Mouse (Mus musculus) urinary bladder, postnatal 4 days (tissue): ENCODE results near the gene Klrk1.
"Not testable (repeated sequence)": the region's sequence is repeated elsewhere in the genome, so short reads cannot be mapped to it uniquely, and the experiment has no call there.

Experiments
- DNase-seq, 2 experiments: peaks; one replicate each; pipeline ENCODE4 v3.0.0; 2021 to 2022; ENCODE audit warnings: low spot score in 2 of 2

The Klrk1 gene

GRCm38 (mm10) chr6:129623735-129624134 is at the start of gene Klrk1:
Gene Klrk1 (minus strand): TSS chr6:129623864.
- no peak for DNase-seq

- DNase-seq: not testable (repeated sequence)
Observed at GRCm38 (mm10) chr6:129661301-129661700, 37.6 kb upstream of the Klrk1 start.

GRCm38 (mm10) chr6:129660589-129660988 is 36.9 kb upstream of the Klrk1 start, which contains the start of gene Klrc2:
Gene Klrc2 (minus strand): TSS chr6:129660689.
- not testable (repeated sequence) for DNase-seq

- DNase-seq: not testable (repeated sequence)
Observed at GRCm38 (mm10) chr6:129644054-129644453, 20.4 kb upstream of the Klrk1 start.

- not testable (repeated sequence) for DNase-seq
Observed at GRCm38 (mm10) chr6:129643237-129643636, 19.6 kb upstream of the Klrk1 start, which contains the start of gene Klrc3. Gene Klrc3 (minus strand): TSS chr6:129643337.

- not testable (repeated sequence) for DNase-seq
Observed at GRCm38 (mm10) chr6:129631046-129631445, 7.4 kb upstream of the Klrk1 start.

GRCm38 (mm10) chr6:129608372-129608771 is 15.3 kb downstream of the Klrk1 start:
- DNase-seq: no peak

- no peak for DNase-seq
Observed at GRCm38 (mm10) chr6:129591508-129591907, 32.2 kb downstream of the Klrk1 start, which contains the start of gene Klrd1. Gene Klrd1 (plus strand): TSS chr6:129591782.

- no peak for DNase-seq
Observed at GRCm38 (mm10) chr6:129583014-129583413, 40.6 kb downstream of the Klrk1 start.

GRCm38 (mm10) chr6:129581896-129582295 is 41.8 kb downstream of the Klrk1 start:
- no peak for DNase-seq

GRCm38 (mm10) chr6:129581274-129581673 is 42.4 kb downstream of the Klrk1 start:
- no peak for DNase-seq

GRCm38 (mm10) chr6:129577605-129578004 is 46.1 kb downstream of the Klrk1 start, which contains the start of gene Klre1:
Gene Klre1 (plus strand): TSS chr6:129577905.
- DNase-seq: no peak

- no peak for DNase-seq
Observed at GRCm38 (mm10) chr6:129575315-129575714, 48.3 kb downstream of the Klrk1 start.

- no peak for DNase-seq
Observed at GRCm38 (mm10) chr6:129565257-129565656, 58.4 kb downstream of the Klrk1 start.
